Mouse (Mus musculus) lung, postnatal 0 days (tissue): ENCODE measurements around the gene Exoc3l2. TPM values are rescaled to one million over a fixed set of nuclear protein-coding genes. Genes with fewer than 3 reads are reported as not detected.

Source experiments
- ATAC-seq: fragments of 200-750 bp; cut with Nextera tagmentation; 2 replicates; pipeline ENCODE4 v1.8.0; 2017; ENCODE audit warnings: moderate library complexity
- DNase-seq: peaks from one replicate; pipeline ENCODE4 v3.0.0-alpha.2; 2016; ENCODE audit warnings: low spot score
- H3K27ac ChIP-seq: fragments of 300-500 bp; sonication (generic); 2 replicates; pipeline ENCODE4 v1.5.1; 2014; ENCODE audit warnings: antibody characterized with exemption, mild to moderate bottlenecking, low read length, mixed read lengths
- H3K27me3 ChIP-seq: fragments of 300-500 bp; sonication (generic); replicated peaks from 2 replicates; pipeline ENCODE4 v1.6.1; 2014; ENCODE audit warnings: low read length, mixed read lengths; ENCODE audit not compliant: insufficient read depth
- H3K36me3 ChIP-seq: fragments of 300-500 bp; sonication (generic); 2 replicates; pipeline ENCODE4 v1.6.1; 2014; ENCODE audit warnings: low read length, mixed read lengths; ENCODE audit not compliant: insufficient read depth
- H3K4me1 ChIP-seq: fragments of 300-500 bp; sonication (generic); 2 replicates; pipeline ENCODE4 v1.6.1; 2014; ENCODE audit warnings: antibody characterized with exemption, low read depth, low read length, mixed read lengths; ENCODE audit not compliant: insufficient read depth
- H3K4me2 ChIP-seq: fragments of 300-500 bp; sonication (generic); replicated peaks from 2 replicates; pipeline ENCODE4 v1.6.1; 2014; ENCODE audit warnings: low read depth, mild to moderate bottlenecking, low read length, moderate library complexity, mixed read lengths
- H3K4me3 ChIP-seq: fragments of 300-500 bp; sonication (generic); 2 replicates; pipeline ENCODE4 v1.5.1; 2014; ENCODE audit warnings: low read depth, low read length
- H3K9ac ChIP-seq: fragments of 300-500 bp; sonication (generic); replicated peaks from 2 replicates; pipeline ENCODE4 v1.6.1; 2014; ENCODE audit warnings: low read depth, mild to moderate bottlenecking
- H3K9me3 ChIP-seq: fragments of 300-500 bp; sonication (generic); 2 replicates; pipeline ENCODE4 v1.6.1; 2016; ENCODE audit warnings: low read length, mixed read lengths
- CTCF ChIP-seq: IDR thresholded peaks from 2 replicates; pipeline ENCODE4 v1.5.1; 2016; ENCODE audit warnings: antibody characterized with exemption, mild to moderate bottlenecking
- EP300 ChIP-seq: IDR thresholded peaks from 2 replicates; pipeline ENCODE4 v1.6.1; 2016; ENCODE audit warnings: antibody characterized with exemption, mild to moderate bottlenecking, control low read depth
- WGBS: fragments of 180-500 bp; shearing (Covaris S2); extraction: QIAGEN DNeasy Blood & Tissue Kit; methylation state at CpG from one replicate; pipeline ENCODE4 v1.1.7; 2014; 5-methylcytosine and 5-hydroxymethylcytosine counted together
- polyA plus RNA-seq: library from polyadenylated mRNA; unstranded; fragments of >200 nt; fragmentation: Nextera tagmentation; extraction: Ambion mirVana; gene quantifications from 2 replicates; pipeline ENCODE4 v1.2.1, GENCODE M21; 2015

The Exoc3l2 gene
- polyA plus RNA-seq, result 1.1 and 1.4 TPM in 2 replicates

DNA sequence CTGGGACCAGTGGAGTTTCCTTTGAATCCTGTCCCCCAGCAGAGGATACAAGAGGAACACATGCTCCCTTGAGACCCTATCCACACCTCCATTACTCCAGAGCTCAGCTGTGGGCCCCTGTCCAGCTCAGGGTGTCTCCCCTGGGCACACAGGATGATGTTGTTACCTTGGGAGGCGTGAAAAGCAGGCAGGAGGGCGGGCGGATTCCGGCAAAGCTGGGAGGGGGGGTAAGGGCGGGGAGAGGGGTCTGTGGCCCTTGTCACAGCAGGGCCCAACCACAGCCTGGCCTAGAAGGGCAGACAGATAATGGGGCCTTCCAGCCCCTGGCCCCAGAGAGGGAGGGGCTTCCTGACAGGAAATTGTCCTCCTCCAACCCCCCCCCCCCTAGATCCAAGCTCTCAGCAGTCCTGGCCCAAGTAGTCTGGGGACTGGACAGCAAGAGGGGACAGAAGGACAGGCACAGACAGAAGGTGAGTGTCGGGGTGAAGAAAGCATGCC lies at the start of gene Exoc3l2:
Exoc3l2 (plus strand) TSS at position 448 of the 498 bp plus-strand sequence.
- no peak within 1 kb of the TSS for H3K9ac ChIP-seq
- no peak within 1 kb of the TSS for H3K27ac ChIP-seq
- no peaks in the 10 kb centered on the region for H3K36me3 ChIP-seq
- no peaks in the 10 kb centered on the region for H3K9me3 ChIP-seq
- no peaks in the 10 kb centered on the region; the same call in 1 of the 2 replicates for H3K4me1 ChIP-seq
- 0 out of 2 replicates have a peak within 1 kb of the TSS, but pooled peaks have one; percentile 1 for H3K4me2 ChIP-seq
- DNase-seq (no peak), ATAC-seq (no peak)
- H3K4me3 ChIP-seq, result no peak within 1 kb of the TSS; the same call in 1 of the 2 replicates
- H3K27me3 ChIP-seq, result no peaks in the 10 kb centered on the region
- WGBS, result 38% methylated on average over 6 of the region's 6 CpGs
- no peak for TF ChIP-seq EP300

DNA sequence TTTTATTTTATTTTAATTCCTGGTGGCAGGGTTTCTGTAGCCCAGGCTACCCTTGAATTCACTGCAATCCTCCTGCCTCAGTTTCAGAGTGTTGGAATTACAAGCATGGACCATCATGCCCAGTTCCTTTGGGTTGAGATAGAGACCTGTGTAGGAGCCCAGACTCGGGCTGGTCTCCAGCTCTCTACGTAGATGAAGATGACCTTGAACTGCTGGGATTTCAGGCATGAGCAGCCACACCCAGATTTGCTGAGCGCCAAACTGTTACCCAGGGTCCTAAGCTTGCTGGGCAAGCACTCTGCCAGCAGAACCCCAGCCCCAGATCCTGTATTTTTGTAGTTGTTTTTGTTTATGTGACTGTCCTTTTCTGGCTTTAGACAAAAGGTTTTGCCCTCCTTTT lies 49.6 kb upstream of the Exoc3l2 start:
- H3K36me3 ChIP-seq, result no peaks in the 10 kb centered on the region
- no peak overlapping the region for H3K27ac ChIP-seq
- no peak overlapping the region for H3K9ac ChIP-seq
- H3K9me3 ChIP-seq, result no peaks in the 10 kb centered on the region
- ATAC-seq (no peak), DNase-seq (no peak)
- H3K4me2 ChIP-seq, result no peak overlapping the region
- no peak overlapping the region for H3K4me3 ChIP-seq
- TF ChIP-seq CTCF (no peak), EP300 (no peak)
- no peaks in the 10 kb centered on the region for H3K4me1 ChIP-seq
- H3K27me3 ChIP-seq, result no peaks in the 10 kb centered on the region
- 77% methylated on average over 3 of the region's 3 CpGs for WGBS

DNA sequence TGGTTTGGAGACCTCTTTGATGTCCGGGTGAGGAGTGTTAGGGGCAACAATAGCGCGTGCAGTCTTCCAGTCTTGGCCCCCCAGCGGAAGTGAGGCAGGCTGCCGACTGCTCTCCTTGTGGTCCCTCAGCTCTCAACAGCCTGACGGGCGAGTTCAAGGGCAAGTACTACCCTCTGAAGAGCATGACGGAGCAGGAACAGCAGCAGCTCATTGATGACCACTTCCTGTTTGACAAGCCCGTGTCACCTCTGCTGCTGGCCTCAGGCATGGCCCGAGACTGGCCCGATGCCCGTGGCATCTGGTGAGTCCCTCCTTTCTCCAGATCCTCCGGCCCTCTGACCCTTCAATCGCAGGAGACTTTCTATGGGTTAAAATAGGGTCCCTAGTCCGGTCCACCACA lies 46.5 kb upstream of the Exoc3l2 start:
- TF ChIP-seq EP300, result no peak
- TF ChIP-seq CTCF, result no peak
- no peak overlapping the region for H3K9ac ChIP-seq
- ATAC-seq (no peak), DNase-seq (no peak)
- H3K4me2 ChIP-seq, result no peak overlapping the region
- H3K27ac ChIP-seq, result no peak overlapping the region
- H3K4me1 ChIP-seq, result no peaks in the 10 kb centered on the region
- 41% methylated on average over 15 of the region's 15 CpGs for WGBS
- no peak overlapping the region for H3K4me3 ChIP-seq
- no peaks in the 10 kb centered on the region for H3K36me3 ChIP-seq
- H3K27me3 ChIP-seq, result peaks cover 10% of the 10 kb centered on the region
- no peaks in the 10 kb centered on the region for H3K9me3 ChIP-seq

DNA sequence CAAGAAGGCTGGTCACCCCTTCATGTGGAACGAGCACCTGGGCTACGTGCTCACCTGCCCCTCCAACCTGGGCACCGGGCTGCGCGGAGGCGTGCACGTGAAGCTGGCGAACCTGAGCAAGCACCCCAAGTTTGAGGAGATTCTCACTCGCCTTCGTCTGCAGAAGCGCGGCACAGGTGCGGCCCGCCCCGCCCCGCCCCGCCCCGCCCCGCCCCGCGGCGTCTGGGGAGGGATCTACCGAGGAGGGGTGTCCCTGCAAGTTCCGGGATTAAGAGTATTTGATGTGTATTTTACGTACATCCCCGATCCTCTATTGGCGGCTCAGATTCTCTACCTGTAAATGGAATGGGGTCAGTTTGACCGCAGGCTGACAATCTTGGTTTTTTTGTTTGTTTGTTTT lies 43.0 kb upstream of the Exoc3l2 start:
- H3K4me2 ChIP-seq, result peak overlapping the region; percentile 27
- H3K9me3 ChIP-seq, result no peaks in the 10 kb centered on the region
- H3K27me3 ChIP-seq, result peaks cover 10% of the 10 kb centered on the region
- ATAC-seq (no peak), DNase-seq (no peak)
- no peak overlapping the region for H3K9ac ChIP-seq
- TF ChIP-seq CTCF, result no peak
- TF ChIP-seq EP300, result no peak
- H3K4me3 ChIP-seq, result 0 out of 2 replicates have a peak overlapping the region, but pooled peaks have one; percentile 2
- H3K4me1 ChIP-seq, result no peaks in the 10 kb centered on the region
- 3% methylated on average over 28 of the region's 28 CpGs for WGBS
- H3K36me3 ChIP-seq, result no peaks in the 10 kb centered on the region
- no peak overlapping the region for H3K27ac ChIP-seq

DNA sequence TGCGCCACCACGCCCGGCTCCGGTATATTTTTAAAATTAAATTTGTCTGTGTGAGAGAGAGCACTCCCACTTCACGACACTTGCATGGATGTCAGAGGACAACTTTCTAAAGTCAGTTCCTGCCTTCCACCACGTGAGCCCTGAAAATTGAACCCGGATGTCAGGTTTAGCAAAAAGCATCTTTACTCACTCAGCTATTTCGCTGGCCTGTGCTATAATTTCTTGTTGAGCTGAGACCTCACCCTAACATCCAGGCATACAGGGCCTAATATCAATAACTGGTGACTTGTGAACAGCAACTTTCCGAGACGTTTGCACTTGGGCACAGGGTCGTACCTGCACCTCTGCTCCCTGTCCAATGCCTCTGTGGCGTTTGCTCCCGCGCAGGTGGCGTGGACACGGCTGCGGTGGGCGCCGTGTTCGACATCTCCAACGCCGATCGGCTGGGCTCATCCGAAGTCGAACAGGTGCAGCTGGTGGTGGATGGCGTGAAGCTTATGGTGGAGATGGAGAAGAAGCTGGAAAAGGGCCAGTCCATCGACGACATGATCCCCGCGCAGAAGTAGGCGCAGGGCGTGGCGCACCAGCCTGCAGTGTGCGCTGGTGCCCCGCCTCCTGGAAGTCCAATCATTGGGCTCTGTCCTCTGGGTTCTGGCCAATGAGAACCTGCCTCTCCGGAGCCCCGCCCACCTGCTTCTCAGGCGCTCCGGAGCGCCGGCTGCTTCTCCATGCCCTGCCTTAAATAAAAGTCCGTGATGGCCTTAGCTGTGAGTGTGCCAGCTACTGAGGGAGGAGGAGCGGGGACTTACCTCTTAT lies 42.1 kb upstream of the Exoc3l2 start:
- WGBS, result 12% methylated on average over 43 of the region's 43 CpGs
- ATAC-seq (peak; percentile 98), DNase-seq (peak; percentile 96)
- Histone ChIP-seq H3K4me3 (no peak overlapping the region), H3K36me3 (peaks cover 7% of the 10 kb centered on the region), H3K9me3 (no peaks in the 10 kb centered on the region), H3K4me1 (no peaks in the 10 kb centered on the region), H3K27ac (no peak overlapping the region), H3K27me3 (peaks cover 10% of the 10 kb centered on the region), H3K9ac (no peak overlapping the region), H3K4me2 (peak overlapping the region; percentile 43)
- TF ChIP-seq EP300 (no peak), CTCF (no peak)

DNA sequence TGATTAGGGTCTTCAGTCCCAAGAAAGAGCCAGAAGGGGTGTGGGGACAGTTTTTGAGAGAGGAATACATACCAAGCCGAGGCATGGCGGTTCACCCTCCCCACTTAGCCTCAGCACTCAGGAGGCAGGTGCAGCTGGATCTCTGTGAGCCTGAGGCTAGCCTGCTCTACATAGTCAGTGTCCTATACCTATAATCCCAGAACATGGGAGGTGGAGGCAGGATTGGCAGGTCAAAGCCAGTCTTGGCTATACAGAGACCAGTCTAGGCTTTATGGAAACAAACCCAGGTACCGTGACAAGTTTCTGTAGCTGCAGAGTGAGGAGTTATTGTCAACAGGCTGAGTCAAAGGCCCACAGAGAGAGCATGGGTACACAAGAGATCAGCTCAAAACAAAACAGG lies 40.0 kb upstream of the Exoc3l2 start:
- Histone ChIP-seq H3K27ac (no peak overlapping the region), H3K4me2 (no peak overlapping the region), H3K27me3 (peaks cover 10% of the 10 kb centered on the region), H3K36me3 (peaks cover 15% of the 10 kb centered on the region), H3K4me3 (no peak overlapping the region), H3K9me3 (no peaks in the 10 kb centered on the region), H3K9ac (no peak overlapping the region), H3K4me1 (no peaks in the 10 kb centered on the region)
- DNase-seq (no peak), ATAC-seq (no peak)
- 82% methylated on average over 3 of the region's 3 CpGs for WGBS
- TF ChIP-seq CTCF (no peak), EP300 (no peak)
